ENCODE assay signal across 8 mouse cellular contexts in genomic region chr3:148336091-148336511, GRCm38 (mm10).
A peak's percentile ranks its signal among the peaks of the same experiment; 100 is the strongest.
DNase-seq lines count a peak whose midpoint lies in the region; ATAC-seq lines count a peak whose summit lies in the region.

No protein-coding gene starts in this region.

- no peak overlapping the region for H3K9ac ChIP-seq in embryonic facial prominence, embryonic 15.5 days
- H3K9ac ChIP-seq in kidney, embryonic 15.5 days: no peak overlapping the region

- H3K4me1 ChIP-seq in embryonic facial prominence, embryonic 15.5 days: peaks cover 16% of the 10 kb centered on the region
- peaks cover 13% of the 10 kb centered on the region; the same call in 1 of the 2 replicates for H3K4me1 ChIP-seq in kidney, embryonic 15.5 days

- peak; percentile 15 for DNase-seq in adrenal gland, adult 2 months
- no peak for DNase-seq in adrenal gland, postnatal 10 days
- no peak for DNase-seq in right cerebral cortex, adult 2 months (ENCODE audit: low spot score in 2 of 2)
- no peak for DNase-seq in cerebellum, adult 11-12 months
- DNase-seq in T-cell, adult 2 months (ENCODE audit: low spot score): no peak

- no peaks in the 10 kb centered on the region for H3K9me3 ChIP-seq in embryonic facial prominence, embryonic 15.5 days (replicated peaks)
- no peaks in the 10 kb centered on the region for H3K9me3 ChIP-seq in kidney, embryonic 15.5 days (replicated peaks)

- H3K27ac ChIP-seq in embryonic facial prominence, embryonic 15.5 days (replicated peaks): no peak overlapping the region
- peak overlapping the region; percentile 60 for H3K27ac ChIP-seq in kidney, embryonic 15.5 days

- no peak for ATAC-seq in embryonic facial prominence, embryonic 15.5 days (ENCODE audit: insufficient number of reproducible peaks, low FRiP score, low TSS enrichment, low read depth)
- peak; percentile 88 for ATAC-seq in kidney, embryonic 15.5 days (replicated peaks; ENCODE audit: low FRiP score)
- ATAC-seq in megakaryocyte, adult 5-6 weeks (ENCODE audit: poor library complexity, severe bottlenecking): peak; percentile 97

- peak overlapping the region; percentile 20 for H3K4me3 ChIP-seq in embryonic facial prominence, embryonic 15.5 days (replicated peaks)
- peak overlapping the region; percentile 15; the same call in 1 of the 2 replicates for H3K4me3 ChIP-seq in kidney, embryonic 15.5 days (replicated peaks)

- 11% methylated on average over 15 of the region's 15 CpGs for WGBS in embryonic facial prominence, embryonic 15.5 days
- 14% methylated on average over 14 of the region's 15 CpGs for WGBS in kidney, embryonic 15.5 days

- peak overlapping the region; percentile 36 for H3K4me2 ChIP-seq in embryonic facial prominence, embryonic 15.5 days (replicated peaks)
- H3K4me2 ChIP-seq in kidney, embryonic 15.5 days: peak overlapping the region; percentile 50

- no peaks in the 10 kb centered on the region for H3K36me3 ChIP-seq in embryonic facial prominence, embryonic 15.5 days
- no peaks in the 10 kb centered on the region for H3K36me3 ChIP-seq in kidney, embryonic 15.5 days

- no peaks in the 10 kb centered on the region for H3K27me3 ChIP-seq in embryonic facial prominence, embryonic 15.5 days
- H3K27me3 ChIP-seq in kidney, embryonic 15.5 days: no peaks in the 10 kb centered on the region
